Mouse (Mus musculus) testis, adult 2 months (tissue): ENCODE data around the gene Pgam2.

ENCODE experiments used
- CTCF ChIP-seq: fragments of 200-500 bp; IDR thresholded peaks from 2 replicates; pipeline ENCODE4 v1.5.1; 2012; ENCODE audit warnings: low read depth, mild to moderate bottlenecking, inconsistent platforms, low read length, moderate library complexity; ENCODE audit not compliant: control insufficient read depth, insufficient read depth, insufficient replicate concordance
- POLR2A ChIP-seq: fragments of 200-500 bp; IDR thresholded peaks from 2 replicates; pipeline ENCODE4 v1.6.1; 2012; ENCODE audit warnings: low read depth, mild to moderate bottlenecking, inconsistent platforms, low read length, moderate library complexity; ENCODE audit not compliant: control insufficient read depth

DNA sequence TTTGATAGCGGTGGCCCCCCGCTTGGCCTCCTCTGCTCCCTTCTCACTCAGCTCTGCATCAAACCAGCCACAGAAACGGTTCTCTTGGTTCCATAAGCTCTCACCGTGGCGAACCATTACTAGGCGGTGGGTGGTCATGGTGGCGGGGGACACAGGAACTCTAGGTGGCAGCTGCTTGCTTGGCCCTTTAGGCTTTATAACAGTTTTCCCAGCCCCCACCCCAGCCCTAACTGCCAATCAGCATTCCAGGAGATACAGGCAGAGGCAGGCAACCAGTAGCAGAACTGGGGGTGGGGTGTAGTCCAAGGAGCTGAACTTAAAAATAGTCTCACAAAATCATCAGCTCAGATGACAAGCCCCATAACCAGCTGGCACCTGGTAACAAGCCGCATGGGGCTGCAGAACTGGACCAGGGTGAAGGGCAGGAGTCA lies at the start of gene Pgam2:
- TF ChIP-seq CTCF (no peak), POLR2A (peak; percentile 59; the same call in 1 of the 2 replicates)
